Mouse (Mus musculus) liver, postnatal 0 days (tissue): Measurements from ENCODE around the gene Vipr2. TPM values are rescaled to one million over a fixed set of nuclear protein-coding genes. Genes with fewer than 3 reads are reported as not detected.

Source experiments
- ATAC-seq: fragments of 200-750 bp; cut with Nextera tagmentation; 2 replicates; pipeline ENCODE4 v1.8.0; 2017; ENCODE audit warnings: mild to moderate bottlenecking, moderate library complexity
- DNase-seq: peaks from one replicate; pipeline ENCODE4 v3.0.0-alpha.2; 2016
- H3K27ac ChIP-seq: fragments of 300-500 bp; sonication (generic); 2 replicates; pipeline ENCODE4 v1.5.1; 2014; ENCODE audit warnings: antibody characterized with exemption, moderate library complexity, mild to moderate bottlenecking, low read depth
- H3K27me3 ChIP-seq: fragments of 300-500 bp; sonication (generic); 2 replicates; pipeline ENCODE4 v1.6.1; 2014; ENCODE audit warnings: low read length, control low read depth, mixed read lengths; ENCODE audit not compliant: insufficient read depth
- H3K36me3 ChIP-seq: fragments of 300-500 bp; sonication (generic); replicated peaks from 2 replicates; pipeline ENCODE4 v1.6.1; 2014; ENCODE audit warnings: mild to moderate bottlenecking, control low read depth, low read length, moderate library complexity, mixed read lengths; ENCODE audit not compliant: insufficient read depth
- H3K4me1 ChIP-seq: fragments of 300-500 bp; sonication (generic); 2 replicates; pipeline ENCODE4 v1.6.1; 2014; ENCODE audit warnings: antibody characterized with exemption, mild to moderate bottlenecking, control low read depth; ENCODE audit not compliant: insufficient read depth
- H3K4me2 ChIP-seq: fragments of 300-500 bp; sonication (generic); 2 replicates; pipeline ENCODE4 v1.6.1; 2014; ENCODE audit warnings: low read depth, mild to moderate bottlenecking, low read length, moderate library complexity, mixed read lengths
- H3K4me3 ChIP-seq: fragments of 300-500 bp; sonication (generic); 2 replicates; pipeline ENCODE4 v1.5.1; 2014; ENCODE audit warnings: low read depth, low read length
- H3K9ac ChIP-seq: fragments of 300-500 bp; sonication (generic); replicated peaks from 2 replicates; pipeline ENCODE4 v1.6.1; 2014; ENCODE audit warnings: mild to moderate bottlenecking, moderate library complexity
- H3K9me3 ChIP-seq: fragments of 300-500 bp; sonication (generic); 2 replicates; pipeline ENCODE4 v1.6.1; 2016; ENCODE audit warnings: mild to moderate bottlenecking, control low read depth, low read length, mixed read lengths
- CTCF ChIP-seq: sonication (generic); IDR thresholded peaks from 2 replicates; pipeline ENCODE4 v1.5.1; 2016; ENCODE audit warnings: antibody characterized with exemption, low read depth
- EP300 ChIP-seq: IDR thresholded peaks from 2 replicates; pipeline ENCODE4 v1.6.1; 2016; ENCODE audit warnings: antibody characterized with exemption, low read depth, mild to moderate bottlenecking
- WGBS: fragments of 180-500 bp; shearing (Covaris S2); extraction: QIAGEN DNeasy Blood & Tissue Kit; methylation state at CpG from one replicate; pipeline ENCODE4 v1.1.7; 2014; ENCODE audit not compliant: insufficient replicate concordance; 5-methylcytosine and 5-hydroxymethylcytosine counted together
- polyA plus RNA-seq: library from polyadenylated mRNA; unstranded; fragments of >200 nt; fragmentation: Nextera tagmentation; extraction: Ambion mirVana; gene quantifications from 2 replicates; pipeline ENCODE4 v1.2.1, GENCODE M21; 2015

Gene Vipr2
- polyA plus RNA-seq, 1 experiment from 2014 or later, result 0.26 TPM

- Histone ChIP-seq H3K27me3 (no peaks in the 10 kb centered on the region), H3K36me3 (no peaks in the 10 kb centered on the region), H3K4me1 (no peaks in the 10 kb centered on the region), H3K9me3 (no peaks in the 10 kb centered on the region), H3K9ac (no peak overlapping the region), H3K4me3 (no peak overlapping the region), H3K27ac (no peak overlapping the region), H3K4me2 (no peak overlapping the region)
- ATAC-seq, result no peak
- DNase-seq, result no peak
- 81% methylated on average over 14 of the region's 14 CpGs for WGBS
- TF ChIP-seq EP300 (no peak), CTCF (no peak)
Measured at GRCm38 (mm10) chr12:116094765-116095555, 17.4 kb downstream of the Vipr2 start.

DNA sequence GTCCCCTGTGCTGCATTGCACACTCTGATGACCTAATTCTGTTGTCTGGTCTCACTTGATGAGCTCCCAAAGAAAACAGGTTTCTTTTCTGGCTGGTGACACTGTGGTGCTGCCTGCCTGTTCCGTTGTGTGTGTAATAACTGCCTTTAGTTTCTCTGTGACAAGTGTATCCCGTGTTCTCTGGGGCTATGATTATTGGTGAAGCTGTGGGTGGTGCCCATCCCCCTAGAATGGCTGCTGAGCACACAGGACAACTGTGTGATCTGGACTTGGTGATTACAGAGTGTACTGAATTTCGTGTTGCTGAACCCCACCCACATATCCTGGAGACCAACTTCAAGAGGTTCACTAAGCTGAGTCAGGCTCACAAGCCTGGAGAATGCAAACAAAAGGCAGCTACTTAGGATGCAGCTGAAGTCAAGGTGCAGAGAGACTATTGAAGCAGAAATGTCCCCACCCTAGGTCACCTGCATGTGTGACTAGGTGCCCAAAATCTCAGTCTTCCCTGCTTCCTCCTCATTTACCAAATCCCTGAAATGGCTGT, 18.9 kb downstream of the Vipr2 start:
- H3K4me1 ChIP-seq, result no peaks in the 10 kb centered on the region
- no peak for ATAC-seq
- TF ChIP-seq EP300 (no peak), CTCF (no peak)
- 46% methylated on average over 3 of the region's 3 CpGs for WGBS
- H3K36me3 ChIP-seq, result no peaks in the 10 kb centered on the region
- H3K9me3 ChIP-seq, result no peaks in the 10 kb centered on the region
- no peak overlapping the region for H3K9ac ChIP-seq
- H3K4me3 ChIP-seq, result no peak overlapping the region
- H3K27me3 ChIP-seq, result no peaks in the 10 kb centered on the region
- no peak overlapping the region for H3K4me2 ChIP-seq
- DNase-seq, result no peak
- H3K27ac ChIP-seq, result no peak overlapping the region

DNA sequence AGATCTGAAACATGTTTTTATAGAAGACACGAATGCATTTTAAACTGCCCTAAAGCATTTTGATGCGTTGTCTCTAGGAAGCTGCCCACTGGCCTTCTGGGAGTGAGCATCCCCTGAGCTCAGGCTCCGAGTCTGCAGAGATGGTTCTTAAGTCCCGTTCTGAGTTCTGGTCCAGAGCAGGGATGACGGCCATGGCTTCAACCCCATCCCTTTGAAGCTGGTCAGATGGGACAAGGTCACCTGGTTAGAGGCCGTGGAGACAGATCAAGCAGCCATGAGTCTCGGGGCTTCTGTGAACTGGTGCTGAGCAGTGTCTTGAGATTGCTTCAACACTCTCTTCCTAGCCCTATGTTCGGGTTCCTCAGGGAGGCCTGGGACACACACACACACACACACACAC, 19.6 kb downstream of the Vipr2 start:
- ATAC-seq (no peak), DNase-seq (no peak)
- no peak overlapping the region for H3K4me2 ChIP-seq
- H3K9me3 ChIP-seq, result no peaks in the 10 kb centered on the region
- no peak overlapping the region for H3K4me3 ChIP-seq
- no peak overlapping the region for H3K27ac ChIP-seq
- H3K4me1 ChIP-seq, result no peaks in the 10 kb centered on the region
- H3K9ac ChIP-seq, result no peak overlapping the region
- H3K36me3 ChIP-seq, result no peaks in the 10 kb centered on the region
- WGBS, result 79% methylated on average over 8 of the region's 8 CpGs
- no peaks in the 10 kb centered on the region for H3K27me3 ChIP-seq
- TF ChIP-seq CTCF (no peak), EP300 (no peak)

DNA sequence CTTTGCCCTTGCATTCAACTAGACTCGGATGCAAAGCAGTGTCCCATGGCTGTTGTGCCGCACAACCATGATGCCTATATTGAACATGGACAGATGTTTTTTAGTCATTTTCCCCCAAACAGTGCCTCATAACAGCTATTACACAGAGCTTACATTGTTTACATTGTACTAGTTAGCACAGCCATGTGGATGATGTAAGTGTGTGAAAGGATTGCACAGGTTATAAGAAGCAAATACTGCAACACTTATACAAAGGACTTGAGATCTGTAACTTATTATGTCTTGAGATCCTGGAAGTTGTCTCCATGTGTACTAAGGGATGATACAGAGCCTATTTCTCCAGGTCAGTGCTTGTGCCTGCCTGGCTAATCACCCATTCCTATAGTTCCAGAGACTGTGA, 24.4 kb downstream of the Vipr2 start:
- ATAC-seq, result no peak
- H3K27ac ChIP-seq, result no peak overlapping the region
- DNase-seq, result no peak
- H3K9ac ChIP-seq, result no peak overlapping the region
- no peaks in the 10 kb centered on the region for H3K27me3 ChIP-seq
- no peaks in the 10 kb centered on the region for H3K9me3 ChIP-seq
- no peaks in the 10 kb centered on the region for H3K4me1 ChIP-seq
- 73% methylated on average over 2 of the region's 2 CpGs for WGBS
- no peak overlapping the region for H3K4me2 ChIP-seq
- H3K4me3 ChIP-seq, result no peak overlapping the region
- no peaks in the 10 kb centered on the region for H3K36me3 ChIP-seq
- TF ChIP-seq EP300, result no peak
- TF ChIP-seq CTCF, result no peak

DNA sequence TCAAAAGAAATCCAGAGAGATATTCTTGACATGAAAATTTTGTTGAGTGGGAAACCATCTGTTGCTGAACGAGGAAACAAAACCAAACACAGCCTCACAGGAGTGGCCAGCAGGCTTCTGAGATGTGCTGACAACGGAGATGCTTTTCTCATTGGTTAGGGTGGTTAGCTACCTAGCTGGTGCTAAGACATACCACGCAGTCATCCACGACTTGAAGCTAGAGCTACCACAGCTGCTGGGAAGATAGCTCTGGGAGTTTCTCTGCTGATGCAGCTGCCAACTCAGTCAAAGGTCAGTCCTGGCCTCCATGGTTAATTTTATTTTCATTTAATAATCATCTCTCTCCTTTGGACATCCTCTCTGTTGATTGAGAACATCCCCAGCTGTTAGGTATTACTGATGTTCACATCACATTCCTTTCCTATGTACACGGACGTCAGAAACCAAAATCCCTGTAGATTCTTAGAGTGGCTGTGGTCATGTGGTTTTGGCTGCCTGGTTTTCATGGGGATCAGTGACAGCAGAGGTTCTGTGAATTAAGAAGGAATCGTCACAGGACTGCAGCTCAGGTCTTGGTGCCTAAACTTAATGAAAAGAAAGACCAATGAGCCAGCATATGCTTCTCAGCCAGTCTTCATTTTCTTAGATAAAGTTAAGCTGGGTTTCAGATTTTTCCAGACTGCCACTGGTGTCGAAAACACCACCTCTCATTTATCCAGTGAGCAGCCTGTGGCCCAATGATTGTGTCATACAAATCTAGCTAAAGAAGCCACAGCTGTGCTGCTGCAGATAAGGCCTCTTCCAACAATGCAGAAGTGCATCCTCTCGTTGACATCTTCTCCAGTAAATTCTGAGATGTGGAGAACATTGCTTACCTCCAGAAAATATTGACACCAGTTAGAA, 32.2 kb downstream of the Vipr2 start:
- H3K27me3 ChIP-seq, result no peaks in the 10 kb centered on the region
- H3K4me3 ChIP-seq, result no peak overlapping the region
- no peak overlapping the region for H3K4me2 ChIP-seq
- TF ChIP-seq CTCF, result no peak
- no peak for TF ChIP-seq EP300
- DNase-seq (no peak), ATAC-seq (no peak)
- no peaks in the 10 kb centered on the region for H3K4me1 ChIP-seq
- H3K27ac ChIP-seq, result no peak overlapping the region
- no peaks in the 10 kb centered on the region for H3K9me3 ChIP-seq
- 55% methylated on average over 9 of the region's 9 CpGs for WGBS
- no peaks in the 10 kb centered on the region for H3K36me3 ChIP-seq
- no peak overlapping the region for H3K9ac ChIP-seq

DNA sequence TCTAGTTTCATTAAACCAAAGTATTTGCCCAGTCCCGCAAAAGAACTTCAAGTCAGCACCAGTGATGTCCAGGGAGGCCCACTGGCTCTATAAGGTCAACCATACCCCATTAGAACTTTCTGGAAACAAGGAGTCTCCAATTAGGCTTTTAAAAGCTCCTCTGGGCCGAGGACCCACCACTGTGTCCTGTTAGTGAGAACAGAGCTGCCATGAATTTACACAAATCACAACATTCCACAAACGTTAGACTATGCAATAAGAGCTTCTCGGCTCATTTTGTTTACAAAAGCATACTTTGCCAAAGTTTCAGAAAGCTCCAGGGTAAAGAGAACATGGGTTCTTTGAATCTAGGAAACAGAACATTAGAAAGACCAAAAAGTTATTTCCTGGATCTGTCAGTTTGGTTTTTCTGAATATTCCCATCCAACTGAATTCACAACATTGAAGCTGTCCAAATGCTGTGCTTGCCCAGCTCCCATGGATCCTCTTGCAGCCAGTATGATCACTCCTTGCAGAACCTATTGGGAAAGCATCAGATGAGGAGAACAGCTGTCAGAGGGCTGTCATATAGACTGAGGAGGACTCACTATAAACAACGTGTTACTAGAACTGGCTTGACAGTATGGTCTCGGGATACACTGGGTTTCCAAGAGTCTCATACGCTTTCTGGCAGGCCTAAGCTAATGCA, 33.6 kb downstream of the Vipr2 start:
- WGBS, result 69% methylated on average over 7 of the region's 7 CpGs
- DNase-seq, result no peak

More for the DNA sequence above, 33.6 kb downstream of the Vipr2 start:
- no peak overlapping the region for H3K4me2 ChIP-seq
- H3K27me3 ChIP-seq, result no peaks in the 10 kb centered on the region
- H3K9ac ChIP-seq, result no peak overlapping the region
- no peak overlapping the region for H3K27ac ChIP-seq
- H3K4me1 ChIP-seq, result no peaks in the 10 kb centered on the region
- no peak for TF ChIP-seq EP300
- TF ChIP-seq CTCF, result no peak
- no peak overlapping the region for H3K4me3 ChIP-seq
- no peaks in the 10 kb centered on the region for H3K36me3 ChIP-seq
- H3K9me3 ChIP-seq, result no peaks in the 10 kb centered on the region
- ATAC-seq, result no peak
